1 mouse cellular context compared by ENCODE assay signal in the genomic region with DNA sequence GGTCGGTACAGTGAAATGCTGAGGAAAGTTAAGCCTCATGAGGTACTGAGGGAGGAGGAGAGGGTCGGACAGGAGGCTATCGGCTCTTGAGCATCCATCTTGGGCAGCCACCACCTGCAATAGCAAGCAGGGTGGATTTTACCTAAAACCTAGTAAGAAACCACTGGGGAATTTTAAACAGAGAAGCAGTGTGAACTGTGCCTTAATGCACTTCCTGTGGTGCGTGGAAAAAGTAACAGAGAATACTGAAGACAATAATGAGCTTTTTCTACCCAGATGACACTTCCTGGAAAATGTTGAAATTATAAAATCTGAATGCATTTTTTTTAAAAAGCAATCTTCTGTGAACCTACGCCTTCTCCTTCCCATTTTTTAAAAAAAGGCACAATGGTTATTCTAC.
TF ChIP-seq lines count a peak whose summit lies in the region.

No protein-coding gene starts in this region.

TF ChIP-seq in CH12.LX, 34 proteins besides CTCF, POLR2A, EP300 and RAD21 (continued from another document):
- TF ChIP-seq ZMIZ1 (IDR thresholded peaks at IDR 0.05; ENCODE audit: low read depth, low read length) (no peak), USF1 (IDR thresholded peaks at IDR 0.05; ENCODE audit: low read depth, low read length) (no peak), MAFK (IDR thresholded peaks at IDR 0.05; ENCODE audit: insufficient replicate concordance, low read length) (0 out of 2 replicates have a peak, but pooled peaks have one; percentile 45), TCF12 (IDR thresholded peaks at IDR 0.05; ENCODE audit: low read depth, low read length) (peak; percentile 93), JUND (conservative IDR thresholded peaks at IDR 0.05; ENCODE audit: low read depth, low read length) (peak; percentile 72), IRF4 (IDR thresholded peaks at IDR 0.05; ENCODE audit: low read depth, low read length) (peak; percentile 85), MAZ (IDR thresholded peaks at IDR 0.05; ENCODE audit: low read depth, low read length) (no peak)
